Mouse (Mus musculus): ENCODE data around the gene Grin2b.

DNA sequence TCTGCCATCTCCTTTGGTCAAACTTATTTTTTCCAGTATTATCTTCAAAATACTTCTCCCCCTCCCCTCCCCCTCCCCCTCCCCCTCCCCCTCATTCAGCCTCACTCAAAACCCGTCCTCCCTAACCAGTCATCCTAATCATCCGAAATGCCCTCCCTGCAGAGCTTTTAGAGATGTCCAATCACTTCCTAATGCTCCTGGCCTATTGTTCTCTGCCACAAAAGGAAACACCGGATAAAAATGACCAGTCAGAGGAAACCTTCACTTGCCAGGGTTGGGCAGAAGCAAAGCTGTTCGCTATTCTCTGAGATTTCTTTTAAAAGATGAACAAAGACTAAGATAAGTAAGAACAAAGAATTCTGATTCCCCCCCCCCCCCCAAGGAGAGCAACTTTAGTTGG lies 458.4 kb downstream of the Grin2b start:
- TF ChIP-seq CTCF (IDR thresholded peaks at IDR 0.05; ENCODE audit: borderline replicate concordance, extremely low read depth, insufficient read depth, insufficient read length): no peak
- no peak for TF ChIP-seq POLR2A (IDR thresholded peaks at IDR 0.05; ENCODE audit: borderline replicate concordance, extremely low read depth, insufficient read depth, insufficient read length, poor library complexity, severe bottlenecking)

Measured in brain, embryonic 14.5 days (tissue).